Mouse (Mus musculus) stomach, embryonic 14.5 days (tissue): ENCODE measurements around the gene Csnk2a2. TPM values are rescaled to one million over a fixed set of nuclear protein-coding genes. Genes with fewer than 3 reads are reported as not detected.

Experiments
- ATAC-seq: fragments of 200-750 bp; cut with Nextera tagmentation; 2 replicates; pipeline ENCODE4 v1.8.0; 2017; ENCODE audit warnings: low read depth, moderate TSS enrichment; ENCODE audit not compliant: insufficient number of reproducible peaks, insufficient read depth, low FRiP score
- H3K27ac ChIP-seq: fragments of 300-500 bp; sonication (generic); 2 replicates; pipeline ENCODE4 v1.5.1; 2014; ENCODE audit warnings: mild to moderate bottlenecking, low read length, moderate library complexity, mixed read lengths
- H3K27me3 ChIP-seq: fragments of 300-500 bp; sonication (generic); 2 replicates; pipeline ENCODE4 v1.6.1; 2014; ENCODE audit warnings: low read length, control low read depth, mixed read lengths; ENCODE audit not compliant: control insufficient read depth, insufficient read depth
- H3K36me3 ChIP-seq: fragments of 300-500 bp; sonication (generic); 2 replicates; pipeline ENCODE4 v1.6.1; 2014; ENCODE audit warnings: mild to moderate bottlenecking, control low read depth, low read length, moderate library complexity, mixed read lengths; ENCODE audit not compliant: control insufficient read depth, insufficient read depth
- H3K4me1 ChIP-seq: fragments of 300-500 bp; sonication (generic); 2 replicates; pipeline ENCODE4 v1.6.1; 2014; ENCODE audit warnings: low read length, control low read depth, mixed read lengths; ENCODE audit not compliant: control insufficient read depth, insufficient read depth
- H3K4me2 ChIP-seq: fragments of 300-500 bp; sonication (generic); replicated peaks from 2 replicates; pipeline ENCODE4 v1.6.1; 2014; ENCODE audit warnings: low read depth, low read length, control low read depth
- H3K4me3 ChIP-seq: fragments of 300-500 bp; sonication (generic); 2 replicates; pipeline ENCODE4 v1.5.1; 2014; ENCODE audit warnings: low read depth, low read length, control low read depth
- H3K9ac ChIP-seq: fragments of 300-500 bp; sonication (generic); replicated peaks from 2 replicates; pipeline ENCODE4 v1.6.1; 2014; ENCODE audit warnings: low read depth, mild to moderate bottlenecking, control low read depth, low read length, moderate library complexity, mixed read lengths
- H3K9me3 ChIP-seq: fragments of 300-500 bp; sonication (generic); 2 replicates; pipeline ENCODE4 v1.6.1; 2016; ENCODE audit warnings: low read depth, low read length, control low read depth; ENCODE audit not compliant: control insufficient read depth
- WGBS: fragments of 180-500 bp; shearing (Covaris S2); extraction: QIAGEN DNeasy Blood & Tissue Kit; methylation state at CpG from one replicate; pipeline ENCODE4 v1.1.7; 2014; 5-methylcytosine and 5-hydroxymethylcytosine counted together
- polyA plus RNA-seq: library from polyadenylated mRNA; unstranded; fragments of >200 nt; fragmentation: Nextera tagmentation; extraction: Ambion mirVana; gene quantifications from 2 replicates; pipeline ENCODE4 v1.2.1, GENCODE M21; 2014

The Csnk2a2 gene
- polyA plus RNA-seq, 1 experiment from 2014 or later: 23.9 TPM

DNA sequence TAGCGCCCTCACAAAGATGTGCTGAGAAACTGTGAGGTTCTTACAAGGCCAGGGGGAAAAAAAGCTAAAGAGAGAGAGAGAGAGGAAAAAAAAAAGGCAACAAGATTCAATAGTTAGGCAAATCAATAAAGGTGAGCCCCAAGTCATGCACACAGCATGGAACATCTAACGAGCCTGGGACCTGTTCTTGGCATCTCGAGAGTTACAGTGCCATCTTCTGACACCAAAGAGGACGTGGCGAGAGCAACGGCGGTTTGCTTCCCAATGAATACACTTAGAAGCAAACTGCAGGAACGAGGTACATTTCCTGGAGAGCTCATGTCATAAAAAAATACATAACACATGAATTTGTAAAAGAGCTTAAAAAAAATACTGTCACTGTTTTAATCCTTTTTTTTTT, 37.3 kb downstream of the Csnk2a2 start:
- Histone ChIP-seq H3K4me2 (no peak overlapping the region), H3K4me1 (no peaks in the 10 kb centered on the region), H3K9ac (no peak overlapping the region), H3K4me3 (no peak overlapping the region), H3K36me3 (peaks cover 73% of the 10 kb centered on the region), H3K27me3 (no peaks in the 10 kb centered on the region), H3K9me3 (no peaks in the 10 kb centered on the region), H3K27ac (no peak overlapping the region)
- 67% methylated on average over 8 of the region's 8 CpGs for WGBS
- ATAC-seq: no peak

DNA sequence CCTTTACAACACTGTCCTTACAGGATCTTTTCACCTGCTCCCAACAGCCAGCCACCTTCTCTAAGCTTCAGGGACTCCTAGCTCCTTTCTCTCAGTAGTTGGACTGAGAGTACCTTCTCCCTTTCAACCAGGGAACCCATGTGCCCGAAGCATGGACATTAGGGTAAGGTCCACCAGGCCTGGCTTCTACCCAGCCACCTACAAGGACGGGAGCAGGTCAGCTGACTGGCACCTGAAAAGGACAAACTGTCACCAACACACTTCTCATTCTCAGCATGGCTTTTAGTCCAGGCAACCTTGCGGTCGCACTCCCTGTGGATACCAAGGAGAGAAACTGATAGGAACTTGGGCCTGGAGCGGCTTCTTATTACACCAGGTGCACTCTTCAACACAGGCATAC, 39.6 kb downstream of the Csnk2a2 start:
- H3K9me3 ChIP-seq: no peaks in the 10 kb centered on the region
- no peak overlapping the region for H3K4me2 ChIP-seq
- H3K9ac ChIP-seq: no peak overlapping the region
- H3K36me3 ChIP-seq: peaks cover 53% of the 10 kb centered on the region
- H3K27ac ChIP-seq: no peak overlapping the region
- no peak overlapping the region for H3K4me3 ChIP-seq
- no peaks in the 10 kb centered on the region for H3K27me3 ChIP-seq
- ATAC-seq: no peak
- whole genome bisulfite sequencing: 92% methylated on average over 5 of the region's 5 CpGs
- H3K4me1 ChIP-seq: no peaks in the 10 kb centered on the region

DNA sequence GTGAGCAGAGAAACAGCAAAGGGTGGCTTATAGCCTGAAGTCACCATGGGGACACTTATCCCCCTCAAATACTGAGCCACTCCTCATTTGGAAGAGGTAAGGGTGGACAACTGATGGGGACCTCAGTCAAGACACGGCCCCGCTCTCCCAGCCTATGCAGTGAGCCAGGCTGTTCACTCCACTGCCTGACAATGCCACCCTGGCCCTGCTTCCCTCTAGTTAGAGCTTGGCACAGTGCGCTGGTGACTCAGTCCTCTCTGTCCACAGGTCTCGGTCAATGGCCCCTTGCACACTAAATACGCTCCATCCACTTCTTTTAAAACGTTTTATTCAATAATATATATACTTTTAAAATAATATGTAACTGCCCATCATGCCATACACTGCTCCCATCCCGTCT, 42.2 kb downstream of the Csnk2a2 start:
- H3K4me1 ChIP-seq: no peaks in the 10 kb centered on the region
- peaks cover 31% of the 10 kb centered on the region; the same call in 1 of the 2 replicates for H3K36me3 ChIP-seq
- WGBS: 87% methylated on average over 7 of the region's 7 CpGs

GRCm38 (mm10) chr8:95445042-95445441, 44.8 kb downstream of the Csnk2a2 start:
- no peak overlapping the region for H3K27ac ChIP-seq
- H3K27me3 ChIP-seq: no peaks in the 10 kb centered on the region
- no peaks in the 10 kb centered on the region for H3K4me1 ChIP-seq
- no peak for ATAC-seq
- peaks cover 14% of the 10 kb centered on the region; the same call in 1 of the 2 replicates for H3K36me3 ChIP-seq
- H3K9me3 ChIP-seq: no peaks in the 10 kb centered on the region
- WGBS: 87% methylated on average over 4 of the region's 4 CpGs
- no peak overlapping the region for H3K9ac ChIP-seq
- H3K4me2 ChIP-seq: no peak overlapping the region
- no peak overlapping the region for H3K4me3 ChIP-seq

More for the DNA sequence above, 42.2 kb downstream of the Csnk2a2 start:
- no peak overlapping the region for H3K9ac ChIP-seq
- no peak overlapping the region for H3K27ac ChIP-seq
- no peaks in the 10 kb centered on the region for H3K27me3 ChIP-seq
- H3K4me2 ChIP-seq: no peak overlapping the region
- no peak overlapping the region for H3K4me3 ChIP-seq
- no peaks in the 10 kb centered on the region for H3K9me3 ChIP-seq
- ATAC-seq: no peak

DNA sequence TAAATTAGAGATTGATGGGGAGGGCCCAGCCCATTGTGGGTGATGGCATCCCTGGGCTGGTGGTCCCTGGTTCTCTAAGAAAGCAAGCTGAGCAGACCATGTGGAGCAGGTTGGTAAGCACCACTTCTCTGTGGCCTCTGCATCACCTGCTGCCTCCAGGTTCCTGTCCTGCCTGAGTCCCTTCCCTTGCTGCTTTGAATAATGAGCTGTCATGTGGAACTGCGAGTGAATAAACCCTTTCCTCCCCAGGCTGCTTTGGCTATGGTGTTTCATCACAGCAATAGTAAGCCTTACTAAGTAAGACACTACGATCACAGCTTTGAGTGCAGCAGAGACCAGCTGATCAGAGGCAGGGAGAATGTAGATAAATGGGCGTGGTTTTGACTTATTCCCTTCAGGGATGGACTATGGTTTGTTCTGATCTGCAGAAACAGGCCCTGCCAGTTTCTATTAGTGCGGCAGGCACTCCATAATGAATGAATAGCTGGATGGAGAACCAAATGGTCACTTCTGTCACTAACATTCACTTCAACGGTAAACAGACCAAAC, 48.3 kb downstream of the Csnk2a2 start:
- Histone ChIP-seq H3K9me3 (no peaks in the 10 kb centered on the region), H3K36me3 (no peaks in the 10 kb centered on the region), H3K27ac (no peak overlapping the region), H3K4me2 (no peak overlapping the region), H3K4me1 (no peaks in the 10 kb centered on the region), H3K4me3 (no peak overlapping the region), H3K27me3 (no peaks in the 10 kb centered on the region), H3K9ac (no peak overlapping the region)
- 37% methylated on average over 5 of the region's 5 CpGs for WGBS
- no peak; the same call in 1 of the 2 replicates for ATAC-seq

GRCm38 (mm10) chr8:95440168-95440709, 49.6 kb downstream of the Csnk2a2 start:
- ATAC-seq: no peak
- H3K9me3 ChIP-seq: no peaks in the 10 kb centered on the region
- H3K4me3 ChIP-seq: no peak overlapping the region
- H3K27ac ChIP-seq: no peak overlapping the region
- WGBS: 71% methylated on average over 5 of the region's 5 CpGs
- H3K27me3 ChIP-seq: no peaks in the 10 kb centered on the region
- H3K36me3 ChIP-seq: no peaks in the 10 kb centered on the region
- no peak overlapping the region for H3K4me2 ChIP-seq
- H3K9ac ChIP-seq: no peak overlapping the region
- H3K4me1 ChIP-seq: no peaks in the 10 kb centered on the region

DNA sequence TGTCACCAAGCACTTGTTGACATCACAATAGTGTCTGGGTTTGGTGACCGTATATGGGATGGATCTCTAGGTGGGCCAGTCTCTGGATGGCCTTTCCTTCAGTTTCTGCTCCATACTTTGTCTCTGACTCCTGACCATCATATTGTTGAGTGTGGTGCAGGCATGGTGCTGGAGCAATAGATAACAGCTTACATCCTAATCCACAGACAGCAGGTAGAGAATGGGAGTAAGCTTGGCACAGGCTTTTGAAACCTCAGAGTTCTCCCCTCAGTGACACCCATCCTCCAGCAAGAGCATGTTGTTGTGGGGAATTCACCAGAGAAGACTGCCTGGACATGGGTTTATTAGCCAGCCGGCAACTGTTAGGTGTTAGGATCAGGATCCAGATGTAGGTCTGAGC, 50.4 kb downstream of the Csnk2a2 start:
- H3K36me3 ChIP-seq: no peaks in the 10 kb centered on the region
- H3K4me1 ChIP-seq: no peaks in the 10 kb centered on the region
- no peak for ATAC-seq
- 90% methylated on average over 2 of the region's 2 CpGs for WGBS
- H3K4me2 ChIP-seq: no peak overlapping the region
- H3K9me3 ChIP-seq: no peaks in the 10 kb centered on the region
- H3K27me3 ChIP-seq: no peaks in the 10 kb centered on the region
- no peak overlapping the region for H3K9ac ChIP-seq
- no peak overlapping the region for H3K27ac ChIP-seq
- no peak overlapping the region for H3K4me3 ChIP-seq

- Histone ChIP-seq H3K9me3 (no peaks in the 10 kb centered on the region), H3K27ac (no peak overlapping the region), H3K4me2 (no peak overlapping the region), H3K27me3 (no peaks in the 10 kb centered on the region), H3K4me1 (peaks cover 15% of the 10 kb centered on the region), H3K9ac (no peak overlapping the region), H3K4me3 (no peak overlapping the region), H3K36me3 (no peaks in the 10 kb centered on the region)
- no peak for ATAC-seq
- 41% methylated on average over 5 of the region's 5 CpGs for WGBS
Observed at GRCm38 (mm10) chr8:95437341-95437992, 52.4 kb downstream of the Csnk2a2 start.
